Mouse (Mus musculus) limb, embryonic 11.5 days (tissue): Measurements from ENCODE around the gene Shc1. TPM values are rescaled to one million over a fixed set of nuclear protein-coding genes. Genes with fewer than 3 reads are reported as not detected.

Experiments
- ATAC-seq: fragments of 200-750 bp; cut with Nextera tagmentation; 2 replicates; pipeline ENCODE4 v1.8.0; 2017; ENCODE audit warnings: low read depth; ENCODE audit not compliant: insufficient number of reproducible peaks, low FRiP score, low TSS enrichment
- DNase-seq: peaks from one replicate; pipeline ENCODE4 v3.0.0-alpha.2; 2015; ENCODE audit warnings: low spot score
- H3K27ac ChIP-seq: fragments of 300-500 bp; sonication (generic); replicated peaks from 2 replicates; pipeline ENCODE4 v1.5.1; 2014; ENCODE audit warnings: low read depth, mild to moderate bottlenecking, low read length
- H3K27me3 ChIP-seq: fragments of 300-500 bp; sonication (generic); 2 replicates; pipeline ENCODE4 v1.6.1; 2014; ENCODE audit warnings: mild to moderate bottlenecking, low read length, mixed read lengths; ENCODE audit not compliant: control insufficient read depth, insufficient read depth
- H3K36me3 ChIP-seq: fragments of 300-500 bp; sonication (generic); 2 replicates; pipeline ENCODE4 v1.6.1; 2014; ENCODE audit warnings: mild to moderate bottlenecking, low read length, moderate library complexity, mixed read lengths; ENCODE audit not compliant: control insufficient read depth, insufficient read depth
- H3K4me1 ChIP-seq: fragments of 300-500 bp; sonication (generic); 2 replicates; pipeline ENCODE4 v1.6.1; 2014; ENCODE audit warnings: low read length, mixed read lengths; ENCODE audit not compliant: control insufficient read depth, insufficient read depth
- H3K4me2 ChIP-seq: fragments of 300-500 bp; sonication (generic); 2 replicates; pipeline ENCODE4 v1.6.1; 2014; ENCODE audit warnings: low read depth, mild to moderate bottlenecking, moderate library complexity; ENCODE audit not compliant: severe bottlenecking
- H3K4me3 ChIP-seq: fragments of 300-500 bp; sonication (generic); 2 replicates; pipeline ENCODE4 v1.5.1; 2014; ENCODE audit warnings: low read depth, low read length
- H3K9ac ChIP-seq: fragments of 300-500 bp; sonication (generic); 2 replicates; pipeline ENCODE4 v1.6.1; 2014; ENCODE audit warnings: mild to moderate bottlenecking, low read length
- H3K9me3 ChIP-seq: fragments of 300-500 bp; sonication (generic); 2 replicates; pipeline ENCODE4 v1.6.1; 2016; ENCODE audit warnings: low read length; ENCODE audit not compliant: control insufficient read depth
- WGBS: fragments of 180-500 bp; shearing (Covaris S2); extraction: QIAGEN DNeasy Blood & Tissue Kit; methylation state at CpG from one replicate; pipeline ENCODE4 v1.1.7; 2014; 5-methylcytosine and 5-hydroxymethylcytosine counted together
- polyA plus RNA-seq: library from polyadenylated mRNA; unstranded; fragments of >200 nt; fragmentation: Nextera tagmentation; extraction: Ambion mirVana; gene quantifications from 2 replicates; pipeline ENCODE4 v1.2.1, GENCODE M21; 2014

Gene Shc1
- polyA plus RNA-seq, 1 experiment from 2014 or later, result 55.7 TPM

GRCm38 (mm10) chr3:89436176-89437113 lies 18.2 kb downstream of the Shc1 start, which contains the start of gene Pbxip1:
TSS of gene Pbxip1 (plus strand) at chr3:89436706.
- no peaks in the 10 kb centered on the region for H3K9me3 ChIP-seq
- H3K4me3 ChIP-seq, result peak within 1 kb of the TSS; percentile 44
- H3K27me3 ChIP-seq, result no peaks in the 10 kb centered on the region
- peaks cover 9% of the 10 kb centered on the region for H3K4me1 ChIP-seq
- H3K4me2 ChIP-seq, result peak within 1 kb of the TSS; percentile 53
- DNase-seq, result peak; percentile 77
- 6% methylated on average over 16 of the region's 16 CpGs for WGBS
- 0 out of 2 replicates have a peak within 1 kb of the TSS, but pooled peaks have one; percentile 0 for H3K27ac ChIP-seq
- peak within 1 kb of the TSS; percentile 55; the same call in 1 of the 2 replicates for H3K9ac ChIP-seq
- H3K36me3 ChIP-seq, result peaks cover 8% of the 10 kb centered on the region; the same call in 1 of the 2 replicates
- ATAC-seq, result peak; percentile 82

- no peak for ATAC-seq
- Histone ChIP-seq H3K36me3 (peaks cover 8% of the 10 kb centered on the region; the same call in 1 of the 2 replicates), H3K4me3 (peak overlapping the region; percentile 44), H3K9me3 (no peaks in the 10 kb centered on the region), H3K9ac (peak overlapping the region; percentile 28; the same call in 1 of the 2 replicates), H3K27me3 (no peaks in the 10 kb centered on the region), H3K27ac (0 out of 2 replicates have a peak overlapping the region, but pooled peaks have one; percentile 0), H3K4me1 (peaks cover 8% of the 10 kb centered on the region), H3K4me2 (peak overlapping the region; percentile 53)
- peak; percentile 46 for DNase-seq
- WGBS, result 34% methylated on average over 5 of the region's 5 CpGs
Observed at GRCm38 (mm10) chr3:89437269-89437668, 19.0 kb downstream of the Shc1 start.

- no peak for ATAC-seq
- H3K4me1 ChIP-seq, result peaks cover 8% of the 10 kb centered on the region
- no peaks in the 10 kb centered on the region for H3K27me3 ChIP-seq
- 96% methylated on average over 2 of the region's 2 CpGs for WGBS
- H3K9ac ChIP-seq, result no peak overlapping the region
- H3K36me3 ChIP-seq, result peaks cover 7% of the 10 kb centered on the region; the same call in 1 of the 2 replicates
- no peak overlapping the region for H3K4me3 ChIP-seq
- no peak overlapping the region for H3K4me2 ChIP-seq
- DNase-seq, result no peak
- H3K9me3 ChIP-seq, result no peaks in the 10 kb centered on the region
- no peak overlapping the region for H3K27ac ChIP-seq
Observed at GRCm38 (mm10) chr3:89440691-89441090, 22.4 kb downstream of the Shc1 start.

GRCm38 (mm10) chr3:89448720-89449537 lies 30.7 kb downstream of the Shc1 start:
- ATAC-seq (no peak), DNase-seq (no peak)
- WGBS, result 74% methylated on average over 13 of the region's 13 CpGs
- Histone ChIP-seq H3K4me1 (no peaks in the 10 kb centered on the region), H3K27me3 (no peaks in the 10 kb centered on the region), H3K9me3 (no peaks in the 10 kb centered on the region), H3K9ac (no peak overlapping the region), H3K36me3 (0 out of 2 replicates have a peak, but pooled peaks cover 3% of the 10 kb centered on the region), H3K4me2 (no peak overlapping the region), H3K27ac (no peak overlapping the region), H3K4me3 (no peak overlapping the region)

- DNase-seq, result peak; percentile 77
- H3K9me3 ChIP-seq, result no peaks in the 10 kb centered on the region
- no peak overlapping the region for H3K9ac ChIP-seq
- H3K4me3 ChIP-seq, result no peak overlapping the region
- H3K4me1 ChIP-seq, result no peaks in the 10 kb centered on the region
- 0 out of 2 replicates have a peak, but pooled peaks cover 3% of the 10 kb centered on the region for H3K36me3 ChIP-seq
- 58% methylated on average over 7 of the region's 7 CpGs for WGBS
- H3K4me2 ChIP-seq, result no peak overlapping the region
- H3K27me3 ChIP-seq, result no peaks in the 10 kb centered on the region
- no peak overlapping the region for H3K27ac ChIP-seq
- no peak; the same call in 1 of the 2 replicates for ATAC-seq
Observed at GRCm38 (mm10) chr3:89449541-89449940, 31.3 kb downstream of the Shc1 start.

GRCm38 (mm10) chr3:89451916-89452315 lies 33.7 kb downstream of the Shc1 start:
- H3K4me2 ChIP-seq, result no peak overlapping the region
- no peaks in the 10 kb centered on the region for H3K9me3 ChIP-seq
- WGBS, result 86% methylated on average over 1 of the region's 1 CpGs
- no peak for ATAC-seq
- no peak overlapping the region for H3K27ac ChIP-seq
- no peaks in the 10 kb centered on the region for H3K27me3 ChIP-seq
- 0 out of 2 replicates have a peak, but pooled peaks cover 2% of the 10 kb centered on the region for H3K4me1 ChIP-seq
- DNase-seq, result no peak
- H3K4me3 ChIP-seq, result no peak overlapping the region
- no peaks in the 10 kb centered on the region for H3K36me3 ChIP-seq
- no peak overlapping the region for H3K9ac ChIP-seq

GRCm38 (mm10) chr3:89454401-89455177 lies 36.3 kb downstream of the Shc1 start, which contains the start of gene Pmvk:
TSS of gene Pmvk (plus strand) at chr3:89454541.
- WGBS, result 61% methylated on average over 10 of the region's 10 CpGs
- no peak within 1 kb of the TSS for H3K4me2 ChIP-seq
- no peak within 1 kb of the TSS for H3K9ac ChIP-seq
- no peak within 1 kb of the TSS for H3K27ac ChIP-seq
- H3K4me3 ChIP-seq, result no peak within 1 kb of the TSS
- ATAC-seq (no peak), DNase-seq (no peak)
- no peaks in the 10 kb centered on the region for H3K27me3 ChIP-seq
- H3K36me3 ChIP-seq, result no peaks in the 10 kb centered on the region
- H3K4me1 ChIP-seq, result 0 out of 2 replicates have a peak, but pooled peaks cover 7% of the 10 kb centered on the region
- no peaks in the 10 kb centered on the region for H3K9me3 ChIP-seq
